Mouse (Mus musculus) bone marrow macrophage, adult 2 months (primary cell): ENCODE measurements around the gene Ext2.

Experiments used
- CTCF ChIP-seq: IDR thresholded peaks from 2 replicates; pipeline ENCODE4 v1.5.1; 2012; ENCODE audit warnings: low read depth, mild to moderate bottlenecking, low read length, moderate library complexity
- POLR2A ChIP-seq: IDR thresholded peaks from 2 replicates; pipeline ENCODE4 v1.6.1; 2012; ENCODE audit warnings: mild to moderate bottlenecking, low read depth, low read length, borderline replicate concordance

GRCm38 (mm10) chr2:93850317-93850944, 28.1 kb upstream of the Ext2 start:
- TF ChIP-seq CTCF (no peak), POLR2A (no peak)
